Mouse (Mus musculus) MEL (cell line): ENCODE results near the gene Mysm1.

Experiments used
- CTCF ChIP-seq, 3 experiments: IDR thresholded peaks in 2 of 3; conservative IDR thresholded peaks in 1 of 3; 2 replicates each; pipeline ENCODE4 v1.5.1; 2011 to 2012; ENCODE audit warnings: low read length in 3 of 3, low read depth in 2 of 3, mild to moderate bottlenecking in 2 of 3, improper control_type of control experiment in 1 of 3, inconsistent platforms in 1 of 3, mixed read lengths in 1 of 3, moderate library complexity in 1 of 3; ENCODE audit not compliant: control insufficient read depth in 1 of 3, insufficient read depth in 1 of 3, poor library complexity in 1 of 3, severe bottlenecking in 1 of 3
- GABPA ChIP-seq: IDR thresholded peaks from 2 replicates; pipeline ENCODE4 v1.6.1; 2012; ENCODE audit warnings: low read depth, mild to moderate bottlenecking, inconsistent platforms, low read length, improper control_type of control experiment, moderate library complexity
- GATA1 ChIP-seq: IDR thresholded peaks from 2 replicates; pipeline ENCODE4 v1.6.1; 2011; ENCODE audit warnings: low read depth, low read length, improper control_type of control experiment
- KAT2A ChIP-seq: conservative IDR thresholded peaks from 2 replicates; pipeline ENCODE4 v1.6.1; 2012; ENCODE audit warnings: low read depth, low read length, improper control_type of control experiment, inconsistent platforms
- MAZ ChIP-seq: IDR thresholded peaks from 2 replicates; pipeline ENCODE4 v1.6.1; 2012; ENCODE audit warnings: low read depth, mild to moderate bottlenecking, inconsistent platforms, low read length, improper control_type of control experiment
- MXI1 ChIP-seq: IDR thresholded peaks from 2 replicates; pipeline ENCODE4 v1.6.1; 2011; ENCODE audit warnings: mild to moderate bottlenecking, low read depth, low read length, improper control_type of control experiment
- NRF1 ChIP-seq: IDR thresholded peaks from 2 replicates; pipeline ENCODE4 v1.6.1; 2014; ENCODE audit warnings: low read depth, mild to moderate bottlenecking, inconsistent platforms, low read length, improper control_type of control experiment, moderate library complexity; ENCODE audit not compliant: poor library complexity, insufficient read depth, severe bottlenecking
- POLR2A ChIP-seq, 2 experiments: IDR thresholded peaks; 2 replicates each; pipeline ENCODE4 v1.6.1; 2011 to 2012; ENCODE audit warnings: low read length in 2 of 2, mild to moderate bottlenecking in 2 of 2, control low read depth in 1 of 2, improper control_type of control experiment in 1 of 2, low read depth in 1 of 2, moderate library complexity in 1 of 2; ENCODE audit not compliant: control insufficient read depth in 1 of 2, insufficient read depth in 1 of 2, poor library complexity in 1 of 2
- RCOR1 ChIP-seq: IDR thresholded peaks from 2 replicates; pipeline ENCODE4 v1.6.1; 2012; ENCODE audit warnings: low read depth, mild to moderate bottlenecking, inconsistent platforms, low read length, improper control_type of control experiment
- TAL1 ChIP-seq: IDR thresholded peaks from 2 replicates; pipeline ENCODE4 v1.6.1; 2012; ENCODE audit warnings: mild to moderate bottlenecking, inconsistent platforms, low read length, moderate library complexity, mixed read lengths
- ZC3H11A ChIP-seq: IDR thresholded peaks from 2 replicates; pipeline ENCODE4 v1.6.1; 2012; ENCODE audit warnings: low read depth, mild to moderate bottlenecking, inconsistent platforms, low read length, improper control_type of control experiment
- ZNF384 ChIP-seq: IDR thresholded peaks from 2 replicates; pipeline ENCODE4 v1.6.1; 2012; ENCODE audit warnings: low read depth, mild to moderate bottlenecking, inconsistent platforms, low read length, improper control_type of control experiment

GRCm38 (mm10) chr4:95007759-95008158 lies 28.9 kb upstream of the Mysm1 start:
- TF ChIP-seq CTCF (IDR thresholded peaks at IDR 0.05 in 2 of 3, conservative IDR thresholded peaks at IDR 0.05 in 1 of 3; ENCODE audit: control insufficient read depth in 1 of 3, insufficient read depth in 1 of 3, low read depth in 2 of 3, low read length in 3 of 3, poor library complexity in 1 of 3, severe bottlenecking in 1 of 3): no peak
- TF ChIP-seq POLR2A (IDR thresholded peaks at IDR 0.05; ENCODE audit: control insufficient read depth in 1 of 2, insufficient read depth in 1 of 2, low read depth in 1 of 2, low read length in 2 of 2, poor library complexity in 1 of 2): no peak
- TF ChIP-seq ZNF384: no peak
- TF ChIP-seq GATA1: no peak
- TF ChIP-seq KAT2A: no peak
- no peak for TF ChIP-seq MAZ
- TF ChIP-seq MXI1: no peak
- no peak for TF ChIP-seq TAL1
- no peak for TF ChIP-seq NRF1
- no peak for TF ChIP-seq ZC3H11A
- no peak for TF ChIP-seq RCOR1
- no peak for TF ChIP-seq GABPA
